Mouse (Mus musculus) CD4-positive helper T cell, adult 2 months (primary cell): ENCODE data around the gene Rab3a.
A peak's percentile ranks its signal among the peaks of the same experiment; 100 is the strongest.

Experiments
- DNase-seq: peaks from one replicate; pipeline ENCODE4 v3.0.0-alpha.2; 2012; ENCODE audit warnings: low read depth, missing footprints, low spot score

The Rab3a gene

DNA sequence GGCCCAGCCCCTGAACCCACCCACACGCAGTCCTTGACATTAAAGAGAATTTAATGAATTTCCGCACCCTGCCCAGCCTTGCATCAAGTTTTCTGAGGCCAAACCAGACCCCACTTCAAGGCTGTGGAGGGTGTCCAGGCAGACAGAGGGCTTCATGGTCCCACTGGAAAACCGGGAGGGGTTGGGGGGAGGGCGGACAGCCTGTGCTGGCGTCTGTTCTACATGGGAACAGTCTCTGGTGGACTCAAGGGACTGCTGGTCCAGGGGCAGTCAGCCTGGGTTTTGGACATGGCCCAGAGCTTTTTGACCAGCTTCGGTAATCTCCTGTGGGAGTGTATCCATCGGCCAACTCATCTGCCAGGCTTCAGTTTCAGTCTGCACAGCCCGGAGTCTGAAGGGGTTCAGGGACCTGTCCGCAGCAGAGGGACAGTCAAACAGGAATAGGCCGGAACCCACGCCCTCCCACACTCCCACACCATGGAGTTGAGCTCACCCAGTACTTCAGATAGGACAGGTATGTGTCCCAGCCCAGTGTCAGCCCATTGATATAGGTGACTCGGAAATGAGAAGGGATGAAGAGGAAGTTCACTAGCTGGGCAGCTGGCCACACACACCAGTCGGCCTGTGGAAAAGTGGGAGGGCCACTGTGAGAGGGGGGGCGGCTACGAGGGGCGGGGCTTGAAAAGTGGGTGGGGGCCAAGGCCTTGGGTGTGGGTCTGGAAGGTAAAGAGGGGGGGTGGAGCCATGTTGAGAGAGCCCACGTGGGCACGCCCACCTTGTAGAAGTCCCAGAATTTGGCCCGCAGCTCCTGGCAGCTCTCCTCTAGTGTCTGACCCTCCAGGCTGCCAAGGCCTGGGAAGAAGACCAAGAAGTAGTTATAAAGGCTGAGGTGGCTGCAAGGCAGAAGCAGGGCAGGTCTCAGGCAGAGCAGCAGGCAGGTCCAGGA, 4.4 kb downstream of the Rab3a start:
- no peak for DNase-seq

DNA sequence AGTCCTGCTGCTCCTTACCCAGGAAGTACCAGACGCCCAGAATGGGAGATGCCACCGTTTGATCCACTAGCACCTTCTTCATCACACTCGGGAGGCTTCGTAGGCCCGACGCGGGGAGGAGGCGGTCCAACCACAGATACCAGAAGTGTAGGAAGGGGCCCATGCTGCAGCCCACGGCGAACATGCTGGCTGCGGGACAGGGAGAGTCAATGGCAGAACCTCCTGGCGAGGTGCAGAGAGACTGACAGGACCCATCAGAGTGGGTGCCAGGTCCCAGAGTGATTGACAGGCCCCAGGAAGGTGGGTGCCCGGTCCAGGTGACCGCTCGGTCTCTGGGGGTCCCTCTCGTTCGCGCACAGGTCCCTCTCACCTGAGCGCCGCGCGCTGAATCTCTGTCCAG, 5.9 kb downstream of the Rab3a start:
- peak; percentile 59 for DNase-seq

DNA sequence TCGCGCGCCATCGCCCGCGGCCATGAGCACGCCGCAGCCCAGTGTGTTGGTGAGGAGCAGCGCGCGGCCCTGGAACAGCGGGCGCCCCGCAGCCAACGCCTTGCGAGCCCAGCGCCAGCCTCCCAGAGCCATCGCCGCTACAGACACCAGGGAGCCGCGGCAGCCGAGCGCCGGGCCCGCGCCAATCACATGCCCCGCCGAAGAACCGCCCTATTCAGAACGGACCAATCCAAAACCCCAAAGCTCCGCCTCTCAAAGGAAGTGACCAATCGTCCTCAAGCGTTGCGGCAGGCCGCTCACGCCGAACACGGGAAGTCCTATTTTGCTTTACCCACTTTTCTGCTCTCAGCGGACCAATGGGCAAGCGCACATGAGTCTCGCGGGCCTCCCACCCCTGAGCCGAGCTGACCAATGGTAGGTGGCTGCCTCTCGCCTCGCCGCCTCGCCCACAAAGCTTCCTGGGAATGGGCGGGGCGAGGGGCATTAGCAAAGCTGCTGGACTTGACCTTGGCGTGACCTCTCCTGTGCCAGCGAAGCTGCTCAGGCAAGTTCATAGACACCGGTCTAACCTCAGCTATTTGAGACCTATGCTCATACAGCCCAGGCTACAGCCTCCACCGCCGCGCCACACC, 6.4 kb downstream of the Rab3a start, which contains the start of gene Mpv17l2:
Gene Mpv17l2 (minus strand): TSS at position 172 of the 632 bp plus-strand sequence.
- DNase-seq = peak; percentile 99

DNA sequence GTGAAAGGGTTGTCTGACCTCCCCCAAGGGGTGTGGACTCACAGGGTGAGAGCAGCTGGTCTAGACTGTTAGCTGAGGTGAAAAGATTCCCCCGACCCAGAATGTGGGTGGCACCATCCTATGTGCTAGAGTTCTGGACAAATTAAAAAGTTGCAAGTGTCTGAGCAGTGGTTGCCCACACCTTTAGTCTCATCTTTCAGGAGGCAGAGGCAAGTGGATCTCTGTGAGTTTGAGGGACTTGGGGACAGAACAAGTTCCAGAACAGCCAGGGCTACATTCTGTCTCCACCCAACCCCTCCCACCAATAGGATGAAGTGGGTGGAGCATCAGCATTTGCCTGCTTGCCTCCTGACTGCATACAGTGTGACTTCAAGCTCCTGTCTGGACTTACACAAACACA, 7.6 kb downstream of the Rab3a start:
- no peak for DNase-seq

DNA sequence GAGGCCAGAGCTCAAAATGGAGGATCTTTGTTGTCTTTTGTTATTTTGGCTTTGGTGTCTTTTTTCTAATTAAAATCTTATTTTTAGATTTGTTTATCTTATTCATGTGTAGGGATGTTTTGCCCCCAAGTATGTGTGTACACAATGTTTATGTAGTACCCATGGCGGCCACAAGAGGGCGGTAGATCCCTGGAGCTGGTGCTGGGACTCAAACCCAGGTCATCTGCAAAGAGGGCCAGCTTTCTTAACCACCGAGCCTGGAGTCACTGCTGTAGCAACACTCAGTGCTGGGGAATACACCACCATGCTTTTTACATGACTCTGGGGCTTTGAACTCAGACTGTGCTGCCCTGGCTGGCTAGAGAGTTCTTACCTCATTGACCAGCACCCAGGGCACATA, 8.9 kb downstream of the Rab3a start:
- peak; percentile 61 for DNase-seq

DNA sequence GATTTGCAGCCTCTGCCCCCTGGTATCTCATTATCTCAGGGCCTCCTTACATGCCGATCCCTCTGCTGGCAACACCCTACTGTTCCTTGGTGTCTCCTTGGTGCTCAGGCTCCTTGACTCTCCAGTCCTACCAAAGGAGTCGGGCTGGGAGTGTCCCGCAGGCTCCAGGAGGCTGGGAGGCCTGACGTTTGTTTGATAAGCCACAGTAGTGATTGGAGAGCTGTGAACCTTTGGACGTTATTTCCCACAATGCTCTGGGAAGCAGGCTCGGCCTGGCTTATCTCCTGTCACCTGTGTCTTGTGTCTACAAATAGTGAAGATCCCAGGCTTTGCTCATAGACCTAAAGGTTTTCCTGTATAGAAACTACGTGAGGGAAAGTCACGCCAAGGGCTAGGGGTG, 9.5 kb downstream of the Rab3a start:
- no peak for DNase-seq

DNA sequence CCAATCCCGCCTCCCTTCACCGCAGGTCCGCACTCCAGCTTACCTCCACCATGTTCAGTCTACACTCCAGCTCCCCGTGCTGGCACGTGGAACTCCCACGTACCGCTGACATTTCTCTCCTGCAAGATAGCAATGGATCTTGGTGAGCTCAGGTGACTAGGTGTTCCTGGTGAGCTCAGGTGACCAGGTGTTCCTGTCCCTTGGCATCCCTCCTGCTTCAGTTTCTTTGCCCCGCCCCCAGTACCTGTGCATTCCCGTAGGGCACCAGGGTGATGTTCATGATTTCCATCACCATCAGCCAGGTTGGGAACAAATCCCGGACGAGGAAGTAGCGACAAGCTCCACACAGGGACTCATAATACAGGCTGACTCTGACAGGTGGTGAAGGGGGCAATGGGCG, 10.2 kb downstream of the Rab3a start:
- DNase-seq = no peak

DNA sequence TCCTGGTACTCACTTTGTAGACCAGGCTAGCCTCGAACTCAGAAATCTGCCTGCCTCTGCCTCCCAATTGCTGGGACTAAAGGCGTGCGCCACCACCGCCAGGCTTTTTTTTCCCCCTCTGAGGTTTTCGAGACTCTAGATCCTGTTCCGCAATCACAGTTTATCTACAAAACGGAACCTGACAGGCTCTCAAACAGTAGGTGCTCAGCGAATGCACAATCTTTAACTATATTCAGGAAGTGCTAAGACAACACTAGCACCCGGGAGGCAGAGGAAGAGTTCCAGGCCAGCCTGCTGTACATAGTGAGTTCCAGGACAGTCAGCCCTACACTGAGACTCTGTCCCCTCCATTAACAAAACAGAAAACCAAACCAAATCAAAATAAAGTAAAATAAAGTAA, 10.8 kb downstream of the Rab3a start:
- DNase-seq = peak; percentile 63

DNA sequence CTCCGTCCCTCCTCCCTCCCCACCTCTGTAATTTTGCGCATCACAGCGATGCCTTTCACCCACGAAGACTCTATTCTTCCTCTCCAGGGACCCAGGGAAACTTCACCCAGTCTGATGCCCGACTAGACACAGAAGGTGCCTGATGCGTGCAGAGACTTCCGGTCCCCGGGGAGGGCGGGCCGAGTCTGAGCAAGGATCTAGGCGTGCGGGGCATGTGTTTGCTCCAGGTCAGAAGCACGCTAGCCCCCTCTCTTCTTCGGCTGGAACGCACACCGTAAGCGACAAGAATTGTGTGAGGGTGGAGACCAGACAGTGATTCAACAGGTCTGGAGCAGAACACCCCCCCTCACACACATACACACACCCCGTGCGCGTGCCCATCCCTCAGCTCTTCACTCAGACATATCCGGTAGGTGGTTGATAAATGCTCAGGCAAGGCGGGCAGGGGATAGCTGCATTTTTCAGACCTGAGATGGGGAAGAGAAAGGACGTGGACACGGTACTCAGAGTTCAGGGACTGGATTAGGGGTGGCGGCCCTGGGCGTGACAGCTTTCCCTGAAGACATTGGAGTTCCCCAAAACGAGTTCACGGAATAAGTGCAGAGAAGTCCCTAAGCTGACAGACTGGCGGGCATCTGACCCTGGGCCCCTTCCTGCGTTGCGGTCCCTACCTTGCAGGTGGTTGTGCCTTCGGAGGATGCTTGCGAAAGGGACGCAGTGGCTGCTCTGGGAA, 11.5 kb downstream of the Rab3a start:
- peak; percentile 79 for DNase-seq

DNA sequence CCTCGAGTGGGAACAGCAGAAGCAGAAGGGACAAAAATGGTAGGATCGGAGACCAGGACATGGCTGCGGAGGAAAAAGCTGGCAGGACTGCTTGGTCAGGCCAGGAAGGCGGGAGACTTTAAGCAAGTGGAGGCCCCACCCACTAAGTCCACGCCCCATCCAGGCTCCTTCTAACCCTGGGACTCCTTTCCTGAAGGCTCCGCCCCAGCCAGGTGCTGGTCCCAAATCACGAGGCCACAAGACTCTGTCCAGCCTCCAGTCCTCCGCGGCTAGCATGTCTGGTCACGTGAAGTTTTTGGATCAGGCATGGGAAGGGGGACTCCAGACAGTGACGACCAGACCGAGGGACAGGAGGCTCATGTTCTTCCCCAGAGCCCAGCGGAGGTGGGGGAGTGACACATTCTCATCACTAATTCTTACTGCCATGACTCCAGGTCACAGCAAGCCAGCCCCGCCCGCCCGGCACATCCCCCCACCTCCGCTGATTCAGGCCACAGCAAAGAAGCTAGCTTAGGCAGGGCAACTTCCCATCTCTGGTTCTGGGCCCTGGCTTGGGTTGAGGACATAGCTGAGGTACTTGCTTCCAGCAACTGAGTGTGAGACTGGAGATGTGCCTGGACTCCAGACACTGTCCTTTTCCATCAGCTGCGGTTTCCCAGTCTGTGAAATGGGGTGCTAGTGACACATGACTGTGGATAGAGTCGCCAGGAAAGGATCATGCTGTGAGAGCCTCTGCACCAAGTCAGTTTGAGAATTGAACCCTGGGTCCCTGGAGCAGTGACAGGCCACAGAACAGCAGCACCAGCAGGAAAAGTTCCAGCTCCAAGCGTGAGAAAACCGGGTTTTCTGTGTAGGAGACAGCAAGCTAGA, 12.3 kb downstream of the Rab3a start:
- peak; percentile 60 for DNase-seq

DNA sequence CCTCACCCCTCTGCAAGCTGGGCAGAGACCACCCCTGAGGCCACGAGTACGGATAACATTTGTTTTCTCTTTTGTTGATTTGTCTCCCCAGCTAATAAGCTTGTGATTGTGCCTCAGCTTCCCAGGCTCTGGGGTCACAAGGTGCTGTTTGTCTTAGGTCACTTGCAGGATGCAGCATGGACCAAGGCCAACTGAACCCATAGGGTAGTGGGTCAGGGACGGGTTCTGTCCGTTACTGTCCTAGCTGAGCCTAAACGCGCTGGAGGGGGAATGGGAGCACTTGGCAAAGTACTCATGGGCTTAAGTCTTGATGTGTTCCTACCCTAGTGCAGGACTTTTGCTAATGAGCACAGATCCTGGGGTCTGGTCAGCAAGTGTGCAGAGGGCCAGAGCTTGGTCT, 13.0 kb downstream of the Rab3a start:
- DNase-seq = no peak

DNA sequence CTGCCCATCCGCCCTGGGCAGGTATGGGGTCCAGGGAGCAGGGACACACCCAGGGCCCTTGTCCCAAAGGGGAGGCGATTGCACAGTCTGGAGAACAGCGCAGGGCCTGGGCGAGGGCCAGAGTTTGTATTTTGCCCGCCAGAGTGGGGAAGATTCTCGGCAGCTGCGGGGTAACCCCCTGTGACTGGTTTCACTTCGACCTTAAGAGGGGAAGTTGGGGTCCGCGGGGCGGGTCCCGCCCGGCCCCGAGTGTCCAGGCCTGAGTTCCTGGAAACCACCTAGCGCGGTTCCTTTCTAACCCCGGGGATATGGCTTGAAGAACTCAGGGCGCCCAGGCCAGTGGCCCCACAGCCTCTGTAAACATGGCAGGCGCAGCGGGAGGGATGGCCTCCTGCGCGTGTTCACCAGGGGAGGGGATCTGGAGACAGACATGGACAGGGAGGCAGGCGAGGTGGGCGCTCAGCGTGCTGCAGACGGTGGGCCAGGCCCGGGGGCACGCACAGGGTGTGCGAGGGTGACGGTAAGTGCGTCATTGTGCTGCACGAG, 13.8 kb downstream of the Rab3a start:
- DNase-seq = no peak

DNA sequence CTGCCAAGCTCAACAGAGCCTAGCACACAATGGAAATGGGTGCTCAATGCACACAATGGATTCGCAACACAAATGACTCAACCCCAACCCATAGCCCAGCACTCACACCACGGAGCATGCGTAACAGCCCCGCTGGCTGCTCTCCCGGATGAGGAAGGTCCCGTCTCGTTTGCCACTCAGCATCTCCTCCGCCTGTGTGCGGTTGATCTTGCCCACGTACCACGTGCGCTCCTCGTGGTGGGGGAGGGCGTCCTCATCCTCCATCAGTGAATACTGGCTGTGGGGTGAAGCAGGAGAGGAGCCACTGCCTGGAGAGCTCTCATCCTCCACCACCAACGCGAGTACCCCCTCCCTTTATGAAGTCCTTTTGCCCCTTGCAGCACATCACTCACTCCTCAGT, 14.5 kb downstream of the Rab3a start:
- no peak for DNase-seq

DNA sequence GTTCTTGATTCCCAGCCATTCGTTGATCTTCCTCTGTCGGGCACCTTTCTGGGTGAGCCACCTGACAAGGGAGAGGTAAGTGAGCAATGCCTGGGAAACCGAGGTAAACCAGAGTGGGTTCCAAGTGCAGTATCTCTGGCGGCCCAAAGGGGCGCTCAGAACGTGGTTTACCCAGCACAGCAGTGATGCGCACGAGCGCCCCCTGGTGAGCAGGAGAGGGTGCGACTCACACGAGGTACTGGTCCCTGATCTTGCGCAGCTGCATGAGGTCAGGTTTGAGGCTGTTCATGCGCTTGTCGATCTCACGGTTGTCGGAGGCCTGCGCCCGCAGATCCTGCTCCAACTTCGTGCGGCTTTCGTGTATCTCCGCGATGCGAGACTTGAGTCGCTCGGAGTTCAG, 14.9 kb downstream of the Rab3a start:
- DNase-seq = peak; percentile 94

DNA sequence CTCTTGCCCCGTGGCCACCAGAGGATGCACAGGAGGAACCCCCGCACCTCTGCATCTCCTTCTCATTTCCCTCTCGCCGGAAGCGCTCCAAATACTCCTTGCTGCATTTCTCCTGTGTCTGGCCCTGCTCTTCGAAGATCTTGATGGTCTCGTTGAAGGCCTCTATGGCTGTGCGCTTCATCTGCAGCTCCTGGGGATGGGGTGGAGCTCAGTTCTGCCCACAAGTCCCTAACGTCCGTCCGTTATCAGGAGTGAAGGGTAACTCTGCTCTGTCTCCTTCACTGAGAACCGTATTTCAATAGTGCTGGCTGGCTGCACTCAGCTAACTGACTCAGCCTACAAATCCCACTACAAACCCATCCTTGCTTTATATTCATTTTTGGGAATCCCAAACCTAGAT, 15.4 kb downstream of the Rab3a start:
- DNase-seq = no peak

DNA sequence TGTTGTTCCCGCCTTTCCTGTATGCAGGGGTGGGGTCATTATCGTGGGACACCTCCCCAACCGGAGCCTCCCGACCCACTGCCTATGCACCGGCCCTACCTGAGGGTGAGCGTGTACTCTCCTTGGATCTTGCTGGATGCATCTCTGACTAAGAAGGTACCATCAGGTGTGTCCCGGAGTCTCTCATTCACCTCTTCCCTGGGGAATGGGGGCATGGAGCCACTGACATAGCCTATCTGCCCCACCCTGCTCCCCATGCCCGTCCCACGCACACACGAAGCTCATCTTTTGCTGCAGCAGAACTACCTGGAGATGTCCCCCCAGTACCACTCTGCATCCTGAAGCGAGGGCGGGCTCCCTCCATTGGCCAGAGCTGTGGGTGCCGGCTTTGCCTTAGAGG, 16.3 kb downstream of the Rab3a start:
- DNase-seq = no peak

DNA sequence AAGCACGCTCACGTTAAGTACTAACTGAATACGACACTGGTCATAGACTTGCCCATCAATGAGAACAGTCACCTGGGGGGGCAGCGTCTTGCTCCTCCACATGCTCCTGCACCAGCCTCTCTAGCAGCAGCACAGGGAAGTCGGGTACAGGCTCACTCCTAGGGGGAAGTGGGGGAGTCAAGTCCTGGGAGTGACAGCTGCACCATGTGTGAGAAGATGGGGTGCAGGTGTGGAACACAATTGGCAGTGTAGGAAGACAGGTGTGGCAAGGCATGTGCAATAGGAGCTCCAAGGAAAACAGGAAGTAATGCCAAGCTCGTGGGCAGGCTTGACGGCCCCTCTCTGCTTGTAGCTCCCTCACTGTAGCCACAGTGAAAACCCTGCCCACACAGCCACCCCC, 16.7 kb downstream of the Rab3a start:
- no peak for DNase-seq

DNA sequence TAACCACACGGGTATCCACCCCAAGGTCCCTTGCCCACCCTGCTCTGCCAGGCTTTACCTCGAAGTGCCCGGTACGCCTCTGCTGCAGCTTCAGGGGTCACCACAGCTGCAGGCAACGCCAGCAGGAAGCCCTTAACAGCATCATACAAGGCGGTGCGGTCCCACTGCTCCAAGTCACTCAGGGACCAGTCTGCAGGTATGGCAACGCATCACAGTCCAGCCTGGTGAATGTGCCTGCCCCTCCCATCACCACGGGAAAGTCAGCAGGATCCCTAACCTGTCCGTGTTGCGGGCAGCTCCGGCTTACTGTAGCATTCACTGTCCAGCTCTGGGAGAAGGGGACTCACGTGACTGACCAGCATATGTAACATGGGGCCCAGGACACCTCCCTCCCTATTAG, 17.6 kb downstream of the Rab3a start:
- no peak for DNase-seq

DNA sequence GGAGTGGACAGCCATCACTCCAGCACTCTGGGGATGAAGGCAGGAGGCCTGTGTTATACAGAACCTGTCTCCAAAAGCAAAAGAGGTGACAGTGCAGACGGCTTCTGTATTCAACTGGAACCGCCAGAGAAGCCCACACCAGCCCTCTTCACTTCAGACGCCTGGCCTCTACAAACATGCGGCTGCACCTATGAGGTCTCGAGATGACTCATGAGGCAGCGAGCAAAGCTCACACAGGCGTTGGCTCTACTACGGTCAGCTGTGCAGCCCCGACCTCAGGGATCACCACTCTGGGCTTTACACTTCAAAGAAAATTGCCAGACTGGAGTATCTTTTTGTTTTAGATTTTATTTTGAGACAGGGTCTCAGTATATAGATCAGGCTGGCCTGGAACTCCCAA, 18.4 kb downstream of the Rab3a start:
- DNase-seq = no peak

DNA sequence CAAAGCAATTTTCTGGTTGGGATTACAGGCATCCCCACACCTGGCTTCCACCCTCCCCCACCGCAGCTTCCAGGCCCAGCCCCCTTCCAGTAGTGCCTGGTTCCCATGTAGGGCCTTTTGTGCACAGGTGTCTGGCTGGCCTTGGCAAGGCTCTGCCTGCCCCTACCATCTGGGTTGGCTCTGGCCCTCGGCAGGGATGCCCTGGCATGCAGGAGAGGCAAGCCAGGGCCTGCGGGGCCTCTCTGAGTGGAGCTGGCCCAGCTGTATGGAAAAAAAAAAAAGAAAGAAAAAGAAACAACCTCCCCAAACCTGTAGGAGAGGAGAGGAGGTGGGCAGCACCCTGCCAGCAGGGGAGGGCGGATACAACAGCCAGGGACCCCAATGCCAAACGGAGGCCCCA, 18.9 kb downstream of the Rab3a start:
- no peak for DNase-seq

DNA sequence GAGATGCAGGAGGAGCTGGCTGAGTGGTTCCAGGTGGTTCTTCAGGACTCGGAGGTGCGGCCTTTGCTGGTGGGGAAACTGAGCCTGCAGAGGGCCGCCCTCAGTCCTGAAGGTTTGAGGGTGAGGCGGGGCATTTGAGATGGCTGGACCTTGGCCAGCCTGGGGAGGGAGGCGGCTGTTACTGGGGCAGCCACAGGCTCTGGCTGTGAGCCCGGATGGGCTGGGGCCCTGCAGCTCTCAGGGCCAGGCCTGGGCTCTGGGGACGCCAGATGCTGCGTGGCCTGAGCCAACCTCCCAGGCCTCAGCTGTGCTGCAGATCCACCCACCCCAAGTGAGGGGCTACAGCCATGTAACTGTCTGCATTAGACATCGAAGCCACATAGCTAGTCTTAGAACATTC, 19.4 kb downstream of the Rab3a start:
- DNase-seq = no peak
